Mouse (Mus musculus) cerebellum, adult 8-10 months (tissue): ENCODE measurements around the gene Slc44a1.

Experiments used
- DNase-seq: peaks from one replicate; pipeline ENCODE4 v3.0.0; 2022

The Slc44a1 gene

GRCm38 (mm10) chr4:53440010-53440815 lies at the start of gene Slc44a1:
Gene Slc44a1, plus strand, starts transcription at chr4:53440413.
- DNase-seq: peak; percentile 81

- no peak for DNase-seq
Measured at GRCm38 (mm10) chr4:53395002-53395401, 45.2 kb upstream of the Slc44a1 start.

GRCm38 (mm10) chr4:53396623-53397192 lies 43.5 kb upstream of the Slc44a1 start:
- DNase-seq: no peak

GRCm38 (mm10) chr4:53397280-53398117 lies 42.7 kb upstream of the Slc44a1 start:
- DNase-seq: peak; percentile 21

- no peak for DNase-seq
Measured at GRCm38 (mm10) chr4:53398561-53398960, 41.7 kb upstream of the Slc44a1 start.

GRCm38 (mm10) chr4:53399428-53399827 lies 40.8 kb upstream of the Slc44a1 start:
- DNase-seq: peak; percentile 33

- no peak for DNase-seq
Measured at GRCm38 (mm10) chr4:53403386-53403785, 36.8 kb upstream of the Slc44a1 start.

- no peak for DNase-seq
Measured at GRCm38 (mm10) chr4:53404431-53404925, 35.7 kb upstream of the Slc44a1 start.

GRCm38 (mm10) chr4:53406866-53407265 lies 33.3 kb upstream of the Slc44a1 start:
- no peak for DNase-seq

GRCm38 (mm10) chr4:53408821-53409220 lies 31.4 kb upstream of the Slc44a1 start:
- no peak for DNase-seq

GRCm38 (mm10) chr4:53409526-53410085 lies 30.6 kb upstream of the Slc44a1 start:
- no peak for DNase-seq

- DNase-seq: no peak
Measured at GRCm38 (mm10) chr4:53410752-53411151, 29.5 kb upstream of the Slc44a1 start.

GRCm38 (mm10) chr4:53411958-53412870 lies 28.0 kb upstream of the Slc44a1 start:
- no peak for DNase-seq

- no peak for DNase-seq
Measured at GRCm38 (mm10) chr4:53412991-53413390, 27.2 kb upstream of the Slc44a1 start.

- no peak for DNase-seq
Measured at GRCm38 (mm10) chr4:53414031-53414797, 26.0 kb upstream of the Slc44a1 start.

- no peak for DNase-seq
Measured at GRCm38 (mm10) chr4:53415873-53416637, 24.2 kb upstream of the Slc44a1 start.

GRCm38 (mm10) chr4:53416928-53417327 lies 23.3 kb upstream of the Slc44a1 start:
- no peak for DNase-seq

GRCm38 (mm10) chr4:53422799-53423198 lies 17.4 kb upstream of the Slc44a1 start:
- no peak for DNase-seq

- no peak for DNase-seq
Measured at GRCm38 (mm10) chr4:53427120-53427519, 13.1 kb upstream of the Slc44a1 start.

- DNase-seq: no peak
Measured at GRCm38 (mm10) chr4:53430522-53430921, 9.7 kb upstream of the Slc44a1 start.
